Mouse (Mus musculus) G1E-ER4 (cell line): ENCODE measurements around the gene B4galt5. TPM values are rescaled to one million over a fixed set of nuclear protein-coding genes. Genes with fewer than 3 reads are reported as not detected.

ENCODE experiments used
- GATA1 ChIP-seq: IDR thresholded peaks from one replicate; pipeline ENCODE4 v1.8.0; 2012; ENCODE audit warnings: low read length, inconsistent platforms
- polyA plus RNA-seq: library from polyadenylated mRNA; stranded (reverse); fragments of >175 nt; gene quantifications from 2 replicates; pipeline ENCODE4 v1.2.3, GENCODE M21; 2012

Gene B4galt5
- polyA plus RNA-seq, 1 experiment: not detected

GRCm38 (mm10) chr2:167249591-167249990 is 99.4 kb downstream of the B4galt5 start:
- TF ChIP-seq GATA1: no peak

Other genes with a start within 250 kb of the B4galt5 start
- gene Kcnb1, start 159.0 kb downstream of the B4galt5 start, polyA plus RNA-seq: 0.04 and 0.21 TPM in 2 replicates
- gene Ptgis, start 108.6 kb downstream of the B4galt5 start, polyA plus RNA-seq: not detected in 2 replicates
- 6.3 and 10.2 TPM in 2 replicates for gene Slc9a8, start 72.5 kb upstream of the B4galt5 start, polyA plus RNA-seq
- gene Rnf114, start 143.5 kb upstream of the B4galt5 start, polyA plus RNA-seq: 14.3 and 18.9 TPM in 2 replicates
- gene Spata2, start 143.7 kb upstream of the B4galt5 start, polyA plus RNA-seq: 31.5 and 36.0 TPM in 2 replicates
- gene Snai1, start 189.0 kb upstream of the B4galt5 start, polyA plus RNA-seq: not detected in 2 replicates